Mouse (Mus musculus): ENCODE measurements around the gene Sec14l3.
A peak's percentile ranks its signal among the peaks of the same experiment; 100 is the strongest.

Sec14l3 gene

GRCm38 (mm10) chr11:4060866-4061575 lies 3.6 kb upstream of the Sec14l3 start:
- no peak for DNase-seq

GRCm38 (mm10) chr11:4062523-4062922 lies 2.1 kb upstream of the Sec14l3 start:
- DNase-seq = no peak

DNA sequence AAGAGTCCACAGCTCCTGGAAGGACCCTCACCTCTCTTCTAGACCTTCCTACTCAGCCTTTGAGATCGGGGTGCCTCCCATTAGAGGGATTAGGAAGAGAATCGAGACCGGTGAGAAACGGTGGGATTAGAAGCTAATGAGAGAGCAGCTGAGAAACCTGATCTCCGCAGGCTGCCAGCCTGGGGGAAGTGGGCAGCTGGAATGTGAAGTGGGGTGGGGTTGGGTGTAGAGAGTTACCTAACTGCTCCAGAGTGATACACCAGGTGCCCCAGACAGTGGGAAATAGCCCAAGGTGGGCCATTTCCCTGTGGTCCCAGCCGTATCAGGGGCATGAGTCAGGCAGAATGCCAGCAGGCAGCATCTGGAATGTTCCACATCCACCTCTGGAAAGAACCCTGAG lies 1.7 kb upstream of the Sec14l3 start:
- no peak for DNase-seq

DNA sequence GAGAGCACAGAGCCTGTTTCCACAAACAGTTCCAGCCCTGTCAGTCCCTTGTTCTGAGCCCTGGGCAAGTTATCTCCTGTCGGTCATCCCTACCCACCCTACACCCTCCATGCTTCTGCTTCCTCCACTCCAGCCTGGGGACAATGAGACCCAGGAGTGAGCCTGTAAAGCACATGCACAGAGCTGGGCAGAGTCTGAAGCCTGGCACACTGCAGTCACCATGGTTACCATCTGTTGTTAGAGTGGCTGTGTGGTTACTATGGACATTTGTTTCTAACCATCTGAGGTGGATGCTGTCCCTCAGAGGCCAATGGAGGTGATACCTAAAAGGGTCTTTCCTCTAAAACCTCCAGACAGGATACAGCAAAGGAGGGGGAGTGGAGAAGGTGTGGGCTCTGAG lies 5.0 kb downstream of the Sec14l3 start:
- DNase-seq = no peak

- peak in 1 of 2 experiments; percentile 11 for DNase-seq
Measured at GRCm38 (mm10) chr11:4076633-4077032, 12.0 kb downstream of the Sec14l3 start.

DNA sequence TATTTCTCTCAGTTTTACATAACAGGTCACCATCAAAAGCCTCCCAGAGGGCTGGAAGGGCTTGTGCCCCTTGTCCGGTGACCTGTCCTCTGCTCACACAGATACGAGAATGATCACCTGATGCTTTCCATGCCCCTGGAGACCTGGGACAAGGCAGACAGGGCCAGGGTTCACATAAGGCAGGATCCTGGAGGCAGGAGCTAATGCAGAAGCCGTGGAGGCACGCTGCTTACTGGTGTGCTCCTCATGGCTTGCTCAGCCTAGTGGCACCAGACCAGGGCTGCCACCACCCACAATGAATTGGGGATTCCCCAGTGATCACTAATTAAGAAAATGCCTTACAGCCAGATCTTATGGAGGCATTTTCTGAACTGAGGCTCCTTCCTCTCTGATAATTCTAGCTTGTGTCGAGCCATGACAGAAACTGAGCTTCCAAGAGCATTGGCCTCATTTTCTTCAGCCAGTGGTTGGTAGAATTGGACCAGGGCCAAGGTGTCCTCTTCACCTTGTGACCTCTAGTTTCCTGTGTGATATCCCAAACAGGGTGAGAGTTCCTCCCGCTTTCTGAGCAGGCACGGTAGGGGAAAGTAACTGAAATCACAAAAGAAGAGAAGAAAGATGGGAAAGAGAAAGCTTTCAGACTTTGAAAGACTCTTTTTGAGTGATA lies 13.8 kb downstream of the Sec14l3 start:
- no peak for DNase-seq

- peak in 1 of 2 experiments; percentile 55 for DNase-seq
Measured at GRCm38 (mm10) chr11:4080219-4080618, 15.6 kb downstream of the Sec14l3 start.

DNA sequence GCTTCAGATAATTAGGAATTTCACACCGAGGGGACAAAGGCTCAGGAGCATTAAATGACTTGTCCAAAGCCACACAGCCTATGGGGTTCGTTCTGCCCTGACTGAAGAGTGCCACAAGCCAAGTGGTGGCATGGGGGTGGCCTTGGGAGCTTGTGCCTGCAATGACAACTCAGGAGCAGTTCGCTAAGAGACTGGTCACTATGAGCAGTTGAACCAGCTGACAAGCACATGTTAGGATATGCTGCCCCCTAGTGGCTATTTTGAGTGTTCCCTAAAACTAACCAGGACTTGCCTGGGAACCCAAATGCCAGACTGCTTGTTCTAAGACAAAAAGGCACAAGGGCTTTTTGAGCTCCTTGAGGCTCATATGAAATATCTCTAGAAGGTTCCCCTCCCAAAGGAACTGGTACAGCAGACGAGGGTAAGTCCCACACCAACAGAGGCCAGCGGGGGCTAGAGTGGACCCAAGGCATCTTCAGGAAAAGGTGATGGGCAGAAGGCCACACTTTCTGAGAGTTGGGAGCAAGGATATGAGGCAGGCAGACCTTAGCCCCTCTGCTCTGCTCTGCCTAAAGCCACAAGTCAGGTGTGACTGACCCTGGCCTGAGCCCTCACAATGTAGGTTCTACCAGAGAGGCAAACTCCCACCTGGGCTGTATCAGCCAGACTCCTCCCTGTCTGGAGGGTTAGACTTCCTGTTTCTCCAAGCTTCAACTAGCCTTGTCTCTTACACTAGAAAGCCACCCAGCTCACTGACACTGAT lies 18.9 kb downstream of the Sec14l3 start:
- peak in 1 of 2 experiments; percentile 21 for DNase-seq

GRCm38 (mm10) chr11:4086246-4086645 lies 21.6 kb downstream of the Sec14l3 start:
- DNase-seq = no peak

GRCm38 (mm10) chr11:4087267-4087666 lies 22.6 kb downstream of the Sec14l3 start:
- DNase-seq = no peak

- peak in 1 of 2 experiments; percentile 5 for DNase-seq
Measured at GRCm38 (mm10) chr11:4093459-4094377, 29.1 kb downstream of the Sec14l3 start.

DNA sequence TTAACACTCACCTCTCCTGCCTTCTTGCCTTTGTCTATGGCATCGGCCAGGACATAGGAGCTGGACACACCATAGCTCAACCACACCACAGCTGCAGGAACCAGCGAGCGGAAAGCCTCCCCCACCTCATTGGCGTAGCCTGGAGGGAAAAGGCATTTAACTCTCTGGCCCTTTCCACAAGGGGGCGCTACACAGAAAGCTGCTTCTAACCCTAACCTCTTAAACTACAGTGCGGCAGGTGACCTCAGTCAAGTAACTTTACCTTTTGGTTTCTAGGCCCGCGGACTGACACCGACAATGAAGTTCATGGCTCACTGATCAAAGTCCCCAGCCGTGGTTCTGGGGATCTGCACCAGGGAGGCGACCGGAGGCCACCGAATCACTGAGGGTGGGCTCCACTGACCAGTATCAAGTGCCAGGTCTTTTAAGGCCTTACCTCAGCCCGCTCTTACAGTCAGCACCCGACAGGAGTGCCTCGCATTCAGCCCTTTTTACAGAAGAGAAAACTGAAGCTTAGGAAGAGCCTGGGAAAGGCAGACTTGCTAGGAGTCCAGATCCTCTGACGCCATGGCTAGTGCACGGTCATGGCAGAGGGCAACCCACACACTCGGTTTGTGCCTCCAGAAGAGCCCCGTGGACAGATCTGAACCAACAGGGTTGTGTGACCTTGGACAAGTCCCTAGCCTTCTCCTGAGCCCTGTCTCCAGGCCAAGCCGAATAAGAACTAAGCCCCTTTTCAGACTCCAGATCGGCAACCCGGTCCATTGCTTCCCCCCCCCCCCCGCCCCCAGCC lies 29.9 kb downstream of the Sec14l3 start:
- peak; percentile 34 to 69 for DNase-seq

DNA sequence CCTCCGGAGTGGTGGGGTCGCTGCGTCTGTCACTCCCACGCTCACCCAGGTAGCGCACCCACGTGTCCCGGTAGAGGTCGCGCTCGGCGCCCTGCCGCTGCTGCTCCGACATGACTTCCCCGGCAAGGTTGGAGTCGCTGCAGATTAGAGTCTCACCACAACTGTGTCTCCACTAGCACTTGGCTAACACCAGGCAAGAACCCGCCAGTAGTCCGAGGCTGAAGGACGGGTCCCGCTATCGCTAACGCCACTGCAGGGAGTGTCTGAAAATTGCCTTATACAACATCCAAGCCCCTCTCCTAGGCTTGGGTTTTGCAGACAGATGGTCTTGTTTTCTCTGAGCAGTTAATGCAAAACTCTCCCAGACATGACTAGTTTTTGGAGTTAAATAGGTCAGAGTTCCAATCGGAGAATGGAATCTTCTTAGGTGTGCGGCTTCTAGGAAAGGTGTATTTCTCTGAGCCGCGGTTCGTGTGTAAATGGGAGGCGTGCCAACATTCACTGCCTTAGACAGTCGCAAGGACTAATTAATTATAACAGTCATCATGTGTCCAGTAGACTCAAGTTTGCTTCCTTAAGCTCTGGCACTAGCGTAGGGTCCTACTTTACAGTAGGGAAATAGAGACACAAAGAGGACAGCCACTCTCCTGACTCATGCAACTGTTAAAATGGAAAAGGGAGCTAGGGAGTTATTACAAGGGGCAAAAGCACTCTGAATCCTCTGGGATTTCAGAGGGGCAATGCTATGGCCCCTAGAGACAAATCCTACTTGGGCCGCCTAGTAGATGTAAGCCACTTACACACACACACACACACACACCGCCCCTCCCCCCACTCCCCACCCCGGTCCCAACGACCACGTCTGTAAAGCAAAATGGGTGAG lies 30.8 kb downstream of the Sec14l3 start, which contains the start of gene Mtfp1:
Mtfp1 (minus strand) TSS at position 275 of the 883 bp plus-strand sequence.
- DNase-seq = peak; percentile 52 to 62

GRCm38 (mm10) chr11:4096054-4096984 lies 31.7 kb downstream of the Sec14l3 start:
- DNase-seq = peak; percentile 95 to 97

DNA sequence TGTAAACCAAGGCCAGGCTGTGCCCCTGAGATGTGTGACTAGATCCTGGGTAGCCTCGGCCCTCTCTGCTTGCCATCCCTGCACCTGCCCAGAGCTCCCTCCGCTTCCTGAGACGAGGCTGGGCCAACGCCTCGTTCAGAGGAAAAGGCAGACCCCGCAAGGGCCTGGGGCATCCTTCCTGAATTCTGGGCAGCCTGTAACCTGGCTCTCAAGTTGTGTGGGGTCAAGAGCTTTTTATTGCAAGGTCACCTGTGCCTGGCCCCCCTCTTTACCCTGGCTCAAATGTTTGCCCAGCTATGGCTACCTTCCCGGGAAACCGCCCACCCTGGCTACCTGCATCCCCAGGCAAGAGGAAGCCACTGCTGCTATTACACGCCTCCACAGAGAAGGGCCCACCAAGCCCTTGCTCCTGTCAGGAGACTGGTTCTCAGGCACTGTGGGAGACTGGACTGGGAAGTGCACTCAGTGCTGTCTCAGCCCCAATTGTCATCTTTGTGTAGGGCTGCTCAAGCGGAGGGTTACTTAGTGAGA lies 32.5 kb downstream of the Sec14l3 start:
- peak in 1 of 2 experiments; percentile 19 for DNase-seq

- DNase-seq = peak in 1 of 2 experiments; percentile 16
Measured at GRCm38 (mm10) chr11:4098120-4098519, 33.5 kb downstream of the Sec14l3 start.

DNA sequence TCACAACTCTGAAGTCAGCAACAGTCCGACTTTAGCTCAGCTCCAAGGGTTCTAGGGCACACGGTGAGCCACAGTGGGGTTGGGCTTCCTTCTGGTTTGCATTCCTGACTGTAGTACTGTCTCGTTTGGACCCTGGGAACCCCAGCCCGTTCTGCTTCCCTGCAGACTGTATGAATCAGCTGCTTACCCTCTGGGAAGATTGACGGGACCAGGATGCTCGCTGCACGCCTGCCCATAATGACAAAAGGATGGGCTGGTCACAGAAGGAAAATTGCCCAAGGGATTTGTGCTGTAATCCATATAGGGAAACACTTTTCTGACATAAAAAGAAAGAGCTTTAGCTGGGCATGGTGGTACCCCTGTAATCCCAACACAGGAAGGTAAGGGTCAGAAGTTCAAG lies 34.2 kb downstream of the Sec14l3 start:
- no peak for DNase-seq

GRCm38 (mm10) chr11:4099447-4099846 lies 34.8 kb downstream of the Sec14l3 start:
- DNase-seq = no peak

- no peak for DNase-seq
Measured at GRCm38 (mm10) chr11:4101851-4102250, 37.2 kb downstream of the Sec14l3 start.
